Mouse (Mus musculus): ENCODE data around the gene Hspa4l. TPM values are rescaled to one million over a fixed set of nuclear protein-coding genes. Genes with fewer than 3 reads are reported as not detected.

The Hspa4l gene
- 10 to 100 TPM in 1 of 2 experiments, 1 to 10 TPM in 1; 8.4 to 13.0 TPM for total RNA-seq (2023)

DNA sequence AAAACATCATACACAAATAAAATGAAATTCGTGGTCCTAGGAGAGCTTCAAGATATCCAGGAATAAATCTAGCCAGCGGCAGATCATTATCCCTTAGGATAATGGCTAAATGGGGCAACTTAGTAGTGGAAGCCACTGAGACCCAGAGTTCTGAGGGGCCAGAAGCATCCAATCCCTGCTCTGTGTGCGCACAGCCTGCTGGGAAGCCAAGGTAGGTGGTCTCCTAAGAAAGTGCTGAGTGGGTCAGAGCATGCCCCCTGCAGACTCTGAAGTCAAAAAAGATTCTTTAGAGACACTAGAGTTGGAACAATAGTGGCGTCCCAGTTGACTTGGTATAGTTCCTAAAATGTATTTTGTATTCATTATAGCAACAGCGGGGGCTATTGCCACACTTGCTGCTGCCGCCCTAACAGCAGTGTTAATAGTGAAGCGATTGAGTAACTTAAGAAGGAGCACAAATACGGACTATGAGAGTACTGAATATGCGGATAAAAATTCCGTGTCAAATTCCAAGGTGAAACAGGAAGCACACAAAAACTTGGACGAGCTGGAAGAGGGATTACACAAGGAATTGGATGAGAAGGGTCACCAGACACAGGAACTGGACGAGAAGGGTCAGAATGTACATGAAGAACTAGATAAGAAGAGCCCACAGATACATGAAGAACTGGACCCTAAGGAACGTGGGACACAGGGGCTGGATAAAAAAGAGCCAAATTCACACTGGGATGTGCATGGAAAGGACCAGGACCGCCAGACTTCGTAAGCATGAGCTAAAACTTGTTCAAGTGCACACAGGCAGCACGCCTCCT, at the start of gene Hspa4l:
TSS of gene Hspa4l (plus strand) at position 472 of the 812 bp plus-strand sequence.

GRCm38 (mm10) chr3:40708655-40709054, 35.6 kb upstream of the Hspa4l start, which contains the start of gene Slc25a31:
Slc25a31 (plus strand) TSS chr3:40708855.

DNA sequence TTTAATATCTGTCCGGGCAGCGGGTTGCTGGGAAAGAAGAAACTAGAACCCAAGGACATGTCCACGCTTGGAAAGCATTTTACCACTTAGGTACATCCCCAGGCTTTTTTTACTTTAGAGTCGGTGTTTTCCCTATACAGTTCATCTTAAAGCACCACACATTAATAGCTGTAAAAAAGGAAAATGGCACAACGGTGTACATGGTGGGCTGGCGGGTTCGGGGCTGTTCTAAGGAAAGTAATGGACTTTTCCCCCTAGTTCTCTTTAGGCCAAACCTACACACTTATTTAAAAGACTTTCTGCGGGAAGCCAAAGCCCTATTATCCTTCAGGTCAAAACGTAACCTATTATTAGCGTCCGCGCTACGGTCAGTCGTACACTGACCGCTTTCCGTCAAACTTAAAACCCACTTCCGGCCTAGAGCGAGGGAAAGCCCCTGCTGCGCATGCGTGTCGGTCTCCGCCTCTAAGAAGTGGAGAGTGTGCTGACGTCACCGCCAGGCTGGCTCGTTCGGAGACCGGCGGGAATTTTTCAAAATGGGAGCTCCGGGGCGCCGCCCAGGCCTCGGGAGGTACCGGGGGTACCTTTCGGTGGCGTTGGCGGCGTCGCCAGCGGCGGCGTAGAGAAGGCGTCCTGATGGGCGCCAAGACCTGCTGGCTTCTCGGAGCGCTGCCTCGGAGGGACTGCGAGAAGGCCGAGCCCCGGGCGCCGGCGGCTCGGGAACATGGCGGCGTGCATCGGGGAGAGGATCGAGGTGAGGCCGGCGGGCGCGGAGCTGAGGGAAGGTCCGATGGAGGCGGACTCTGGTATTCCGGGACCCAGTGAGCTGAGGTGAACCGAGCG, 55.5 kb downstream of the Hspa4l start, which contains the start of gene Plk4:
TSS of gene Plk4 (plus strand) at position 490 of the 843 bp plus-strand sequence.

Other genes starting within 250 kb of the Hspa4l start
- gene Intu, start 213.2 kb upstream of the Hspa4l start, total RNA-seq (2023): 1 to 10 TPM; 1.5 to 2.0 TPM
- not detected for gene Slc25a31, start 35.6 kb upstream of the Hspa4l start, total RNA-seq (2023)
- gene Plk4, start 55.5 kb downstream of the Hspa4l start, total RNA-seq (2023): 10 to 100 TPM; 27.2 to 38.2 TPM
- gene Mfsd8, start 102.4 kb downstream of the Hspa4l start, total RNA-seq (2023): 10 to 100 TPM; 13.9 to 17.2 TPM
- gene Abhd18, start 102.5 kb downstream of the Hspa4l start, total RNA-seq (2023): 10 to 100 TPM in 1 of 2 experiments, 1 to 10 TPM in 1; 7.1 to 11.7 TPM
- gene 1700034I23Rik, start 158.0 kb downstream of the Hspa4l start, total RNA-seq (2023): not detected
- 10 to 100 TPM; 18.7 to 21.9 TPM for gene Larp1b, start 205.3 kb downstream of the Hspa4l start, total RNA-seq (2023)